Mouse (Mus musculus) yolk sac, embryonic 10.5 days (tissue): ENCODE measurements around the gene Reep1.
A peak's percentile ranks its signal among the peaks of the same experiment; 100 is the strongest.

Source experiments
- DNase-seq: peaks from one replicate; pipeline ENCODE4 v3.0.0-alpha.2; 2017; ENCODE audit warnings: low spot score

The Reep1 gene

GRCm38 (mm10) chr6:71707511-71708501 lies at the start of gene Reep1:
TSS of gene Reep1 (plus strand) at chr6:71707561.
- DNase-seq: peak; percentile 48

DNA sequence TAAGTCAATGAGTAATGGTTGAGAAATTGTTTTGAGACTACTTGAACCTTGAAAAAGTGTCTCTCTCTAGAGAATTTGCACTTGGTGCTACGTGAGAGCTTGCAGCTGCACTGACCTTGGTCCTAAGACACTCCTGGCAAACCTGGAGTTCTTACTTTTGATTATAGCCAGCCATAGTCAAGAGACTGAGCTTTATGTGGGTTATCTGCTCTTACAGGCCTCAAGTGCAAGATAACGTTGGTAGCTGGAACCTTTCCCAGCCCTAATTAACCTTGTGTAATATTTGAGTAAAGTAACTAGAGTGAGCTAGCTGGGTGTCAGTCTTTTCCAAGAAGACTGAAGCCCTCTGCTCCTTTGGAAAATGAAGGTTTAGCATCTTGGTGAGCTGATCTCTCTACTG lies 49.1 kb upstream of the Reep1 start:
- DNase-seq: no peak

DNA sequence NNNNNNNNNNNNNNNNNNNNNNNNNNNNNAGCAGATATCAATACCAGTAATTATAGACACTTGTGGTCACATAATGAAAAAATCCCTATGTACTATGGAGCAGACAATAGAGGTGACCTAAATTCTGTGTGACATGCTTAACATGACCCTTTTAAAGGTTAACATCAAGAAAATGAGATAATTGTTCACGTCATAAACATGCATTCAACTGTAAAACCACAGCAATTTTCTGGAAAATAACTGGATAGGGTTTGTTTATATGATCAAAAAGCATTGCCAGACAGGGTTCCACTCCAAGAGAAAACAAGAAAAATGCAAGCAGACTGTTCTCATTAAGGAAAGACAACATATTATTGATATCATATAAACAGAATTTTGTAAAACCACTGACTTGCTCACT lies 42.9 kb upstream of the Reep1 start:
- DNase-seq: no peak

GRCm38 (mm10) chr6:71673166-71673565 lies 34.2 kb upstream of the Reep1 start:
- DNase-seq: no peak

- no peak for DNase-seq
Observed at GRCm38 (mm10) chr6:71678891-71679290, 28.5 kb upstream of the Reep1 start.

GRCm38 (mm10) chr6:71695150-71695549 lies 12.2 kb upstream of the Reep1 start:
- DNase-seq: no peak

- DNase-seq: no peak
Observed at GRCm38 (mm10) chr6:71695599-71695998, 11.8 kb upstream of the Reep1 start.

- no peak for DNase-seq
Observed at GRCm38 (mm10) chr6:71706871-71707270, 490 bp upstream of the Reep1 start.

DNA sequence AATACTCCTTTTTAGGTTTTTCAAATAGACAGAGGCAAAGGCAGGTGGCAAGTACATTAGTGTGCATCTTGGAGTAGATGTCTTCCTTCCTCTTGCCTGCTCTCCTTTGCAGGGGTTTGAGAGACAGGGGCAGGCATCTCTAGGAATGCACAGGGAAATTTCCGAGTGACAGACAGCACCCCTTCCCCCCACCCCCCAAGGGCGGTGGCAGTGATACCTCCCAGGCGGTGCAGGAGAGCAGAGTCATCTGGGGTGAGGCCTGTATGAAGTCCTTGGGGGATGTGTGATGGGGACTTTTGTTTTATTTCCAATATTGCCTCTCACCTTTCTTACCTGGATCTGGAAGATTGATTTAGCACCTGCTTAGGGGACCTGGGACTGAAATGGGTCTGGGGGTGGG lies 1.2 kb downstream of the Reep1 start:
- DNase-seq: no peak

- DNase-seq: no peak
Observed at GRCm38 (mm10) chr6:71710323-71710722, 3.0 kb downstream of the Reep1 start.

DNA sequence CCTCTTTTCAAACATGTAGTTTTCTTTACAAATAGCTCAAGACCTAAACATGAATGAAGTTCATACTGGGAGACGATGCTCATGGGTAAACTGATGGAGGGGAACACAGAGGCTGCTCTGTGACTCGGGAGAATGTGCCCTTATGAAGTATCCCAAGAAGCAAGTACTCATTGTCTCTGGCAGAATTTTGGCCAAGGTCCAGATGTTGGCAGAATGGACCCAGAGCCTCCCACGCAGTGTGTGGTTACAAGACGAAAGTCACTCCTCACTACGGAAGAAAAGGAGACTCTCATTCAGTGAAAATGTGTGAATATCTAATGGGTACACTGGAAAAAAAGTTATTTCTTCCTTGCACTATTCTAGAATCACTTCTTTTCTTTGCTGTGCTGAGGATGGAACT lies 3.8 kb downstream of the Reep1 start:
- DNase-seq: no peak

- DNase-seq: no peak
Observed at GRCm38 (mm10) chr6:71713532-71713931, 6.2 kb downstream of the Reep1 start.

- DNase-seq: no peak
Observed at GRCm38 (mm10) chr6:71715006-71715405, 7.6 kb downstream of the Reep1 start.

DNA sequence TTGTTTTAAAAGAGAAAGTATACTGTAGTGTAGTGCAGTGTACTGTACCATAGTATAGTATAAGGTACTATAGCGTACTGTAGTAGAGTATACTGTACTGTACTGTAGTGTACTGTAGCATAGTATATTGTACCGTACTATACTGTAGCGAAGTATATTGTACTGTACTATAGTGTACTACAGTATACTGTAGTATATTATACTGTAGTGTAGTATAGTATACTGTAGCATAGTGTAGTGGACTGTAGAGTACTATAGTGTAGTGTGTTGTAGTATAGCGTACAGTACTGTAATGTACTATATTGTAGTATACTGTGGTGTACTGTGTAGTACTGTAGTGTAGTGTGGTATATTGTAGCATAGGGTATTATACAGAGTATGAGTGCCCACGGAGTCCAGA lies 9.1 kb downstream of the Reep1 start:
- no peak for DNase-seq

GRCm38 (mm10) chr6:71718322-71718721 lies 11.0 kb downstream of the Reep1 start:
- no peak for DNase-seq

- no peak for DNase-seq
Observed at GRCm38 (mm10) chr6:71719302-71719701, 11.9 kb downstream of the Reep1 start.

DNA sequence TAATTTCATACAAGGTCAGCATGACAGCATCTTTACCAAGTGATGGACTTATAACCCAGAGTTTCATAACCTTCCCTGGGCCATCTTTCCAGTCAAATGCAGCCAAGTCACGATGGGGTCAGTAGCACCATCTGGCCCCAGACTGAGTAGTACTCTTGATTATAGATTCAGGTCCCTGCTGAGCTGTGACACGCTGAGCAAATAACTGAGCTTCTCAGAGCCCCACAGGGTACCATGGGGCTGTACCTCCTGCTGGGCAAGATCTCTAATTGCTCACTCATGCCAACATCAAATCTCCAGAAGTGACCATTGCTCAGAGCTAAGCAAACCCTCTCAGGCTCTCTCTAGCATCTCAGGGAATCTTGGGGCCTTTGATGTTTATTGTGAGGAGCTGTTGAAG lies 15.6 kb downstream of the Reep1 start:
- no peak for DNase-seq

- DNase-seq: no peak
Observed at GRCm38 (mm10) chr6:71723555-71723954, 16.2 kb downstream of the Reep1 start.

- no peak for DNase-seq
Observed at GRCm38 (mm10) chr6:71726710-71727109, 19.3 kb downstream of the Reep1 start.

DNA sequence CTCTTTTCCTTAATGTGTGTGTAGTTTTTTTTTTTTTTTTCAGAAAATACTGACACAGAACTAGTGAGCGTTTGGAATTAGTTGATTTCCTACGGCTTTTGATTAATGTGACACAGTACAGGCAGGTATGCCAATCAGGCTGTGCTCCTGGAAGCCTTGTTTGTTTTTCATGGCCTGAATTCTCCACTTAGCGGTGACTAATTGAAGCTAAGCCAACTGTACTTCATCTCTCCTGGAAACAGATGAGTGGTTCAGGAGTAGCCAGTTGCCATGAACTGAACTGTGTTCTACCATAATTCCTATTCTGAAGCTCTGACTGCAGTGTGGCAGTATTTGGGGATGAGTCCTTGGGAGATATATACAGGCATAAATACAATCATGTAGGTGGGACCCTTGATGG lies 20.9 kb downstream of the Reep1 start:
- no peak for DNase-seq

DNA sequence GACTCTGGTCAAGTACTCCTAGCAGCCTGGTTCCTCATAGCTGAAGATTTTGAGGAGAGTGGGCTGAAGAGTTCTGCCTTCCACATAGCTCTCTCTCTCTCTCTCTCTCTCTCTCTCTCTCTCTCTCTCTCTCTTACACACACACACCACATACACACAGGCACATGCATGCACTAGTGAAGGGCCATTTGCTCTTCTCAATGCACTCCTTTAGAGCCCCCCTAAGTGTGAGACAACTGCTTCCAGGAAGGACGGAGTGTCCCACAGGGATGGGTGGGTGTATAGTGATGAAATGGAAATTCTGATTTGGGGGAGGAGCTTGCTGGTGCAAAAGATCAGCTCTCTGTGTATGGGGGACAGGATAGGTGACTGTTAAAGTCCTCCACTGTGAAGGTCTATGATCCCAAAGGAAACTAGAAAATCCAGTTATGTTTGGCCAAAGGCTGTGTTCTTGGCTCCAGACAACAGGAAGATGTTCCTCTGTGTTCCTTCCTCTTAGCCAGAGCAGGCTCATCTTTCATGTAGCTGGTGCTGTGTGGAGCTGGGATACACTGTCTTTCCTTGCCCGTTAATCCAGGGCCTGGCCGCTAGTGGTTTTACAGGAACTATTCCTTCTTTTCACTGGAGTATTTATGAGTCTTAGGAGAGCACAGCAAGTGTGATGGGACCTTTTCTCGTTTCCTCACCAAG lies 27.7 kb downstream of the Reep1 start:
- no peak for DNase-seq

DNA sequence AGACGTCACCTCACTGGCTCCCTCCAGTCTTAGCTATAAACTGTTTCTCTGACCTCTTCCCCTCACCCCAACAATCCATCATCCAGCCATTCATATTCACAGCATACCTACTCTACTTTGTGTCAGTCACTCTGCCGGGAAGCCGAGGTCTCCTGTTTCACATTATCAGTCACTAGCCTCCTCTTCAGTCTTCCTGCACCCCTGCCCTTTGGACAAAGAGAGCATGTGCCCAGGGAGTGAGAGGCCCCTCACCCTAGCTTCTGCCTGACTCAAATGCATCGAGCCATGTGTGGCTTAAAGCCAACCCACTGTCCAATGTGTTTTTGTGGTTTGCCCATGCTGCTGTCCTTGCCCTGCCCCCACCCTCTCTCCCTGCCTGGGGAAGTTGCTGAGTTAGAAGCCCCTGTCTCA lies 28.2 kb downstream of the Reep1 start:
- DNase-seq: peak; percentile 5

- no peak for DNase-seq
Observed at GRCm38 (mm10) chr6:71736101-71736500, 28.7 kb downstream of the Reep1 start.
